ENCODE assay signal across 32 mouse cellular contexts in the genomic region with DNA sequence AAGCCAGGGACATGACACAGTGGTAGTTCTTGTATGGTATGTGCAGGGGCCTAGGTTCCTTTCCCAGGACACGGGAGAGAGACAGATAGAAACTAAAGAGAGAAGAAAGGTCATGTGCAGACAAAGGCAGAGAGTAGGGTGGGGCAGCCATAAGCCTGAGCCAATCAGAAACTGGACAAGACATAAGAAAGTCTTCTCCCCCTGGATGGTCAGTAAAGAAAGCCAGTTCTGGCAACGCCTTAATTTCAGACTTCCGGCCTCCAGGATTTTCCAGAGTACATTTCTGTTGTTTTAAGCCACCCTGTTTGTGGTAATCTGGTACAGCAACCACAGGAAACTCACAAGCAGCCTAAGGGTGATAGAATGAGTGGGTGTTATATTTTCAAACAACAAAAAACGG. TPM values are rescaled to one million over a fixed set of nuclear protein-coding genes. Genes with fewer than 3 reads are reported as not detected.
DNase-seq lines count a peak whose midpoint lies in the region; ATAC-seq and TF ChIP-seq lines count a peak whose summit lies in the region.
"Had no signal": no experiment of that assay in that cellular context is flagged by ENCODE, and none has a peak within 500 bp of the region (broad histone marks: within the 10 kb centered on the region; RNA-seq: fewer than 3 reads in every experiment).

No protein-coding gene starts in this region.

- H3K4me1 ChIP-seq in stomach, embryonic 16.5 days (ENCODE audit: control insufficient read depth, insufficient read depth, low read length): peaks cover 30% of the 10 kb centered on the region
- H3K4me1 ChIP-seq in stomach, postnatal 0 days (replicated peaks; ENCODE audit: control insufficient read depth, insufficient read depth): peaks cover 4% of the 10 kb centered on the region; the same call in 1 of the 2 replicates
- H3K4me1 ChIP-seq in embryonic facial prominence, embryonic 15.5 days: peaks cover 41% of the 10 kb centered on the region
- H3K4me1 ChIP-seq in hindbrain, postnatal 0 days (ENCODE audit: insufficient read depth, low read length): no peaks in the 10 kb centered on the region

- no peak overlapping the region for H3K9ac ChIP-seq in stomach, embryonic 16.5 days (ENCODE audit: low read length)
- no peak overlapping the region for H3K9ac ChIP-seq in stomach, postnatal 0 days (ENCODE audit: low read length)
- H3K9ac ChIP-seq in embryonic facial prominence, embryonic 15.5 days: no peak overlapping the region
- H3K9ac ChIP-seq in hindbrain, postnatal 0 days (replicated peaks; ENCODE audit: low read length): no peak overlapping the region
- H3K9ac ChIP-seq: embryonic facial prominence, embryonic 12.5 days; hindbrain, embryonic 13.5 days; liver, embryonic 12.5 days; liver, postnatal 0 days; midbrain, embryonic 13.5 days; neural tube, embryonic 15.5 days had no signal

- peak overlapping the region; percentile 88; the same call in 1 of the 2 replicates for H3K27ac ChIP-seq in stomach, embryonic 16.5 days (ENCODE audit: low read length)
- no peak overlapping the region for H3K27ac ChIP-seq in stomach, postnatal 0 days (replicated peaks)
- 0 out of 2 replicates have a peak overlapping the region, but pooled peaks have one; percentile 28 for H3K27ac ChIP-seq in embryonic facial prominence, embryonic 15.5 days (replicated peaks)
- no peak overlapping the region for H3K27ac ChIP-seq in hindbrain, postnatal 0 days
- no peak overlapping the region for H3K27ac ChIP-seq in left cerebral cortex, adult 2 months
- H3K27ac ChIP-seq: embryonic facial prominence, embryonic 12.5 days; hindbrain, embryonic 13.5 days; liver, embryonic 12.5 days; macrophage; midbrain, embryonic 13.5 days; neural tube, embryonic 15.5 days had no signal

- peaks cover 5% of the 10 kb centered on the region; the same call in 1 of the 2 replicates for H3K36me3 ChIP-seq in stomach, embryonic 16.5 days (ENCODE audit: control insufficient read depth, insufficient read depth, low read length)
- H3K36me3 ChIP-seq in stomach, postnatal 0 days (ENCODE audit: control insufficient read depth, insufficient read depth, low read length): no peaks in the 10 kb centered on the region
- peaks cover 26% of the 10 kb centered on the region for H3K36me3 ChIP-seq in embryonic facial prominence, embryonic 15.5 days
- no peaks in the 10 kb centered on the region; the same call in 1 of the 2 replicates for H3K36me3 ChIP-seq in hindbrain, postnatal 0 days (ENCODE audit: insufficient read depth, low read length)
- H3K36me3 ChIP-seq: liver, embryonic 12.5 days; neural tube, embryonic 15.5 days had no signal

- ATAC-seq in stomach, embryonic 16.5 days (ENCODE audit: insufficient read depth, low FRiP score): no peak
- no peak for ATAC-seq in stomach, postnatal 0 days (ENCODE audit: low FRiP score, low TSS enrichment)
- no peak for ATAC-seq in embryonic facial prominence, embryonic 15.5 days (ENCODE audit: insufficient number of reproducible peaks, low FRiP score, low TSS enrichment, low read depth)
- ATAC-seq in hindbrain, postnatal 0 days: no peak
- ATAC-seq: forebrain, embryonic 16.5 days; inflammation-experienced regulatory T-cells, adult 6 months; liver, embryonic 12.5 days; liver, postnatal 0 days; midbrain, embryonic 13.5 days had no signal

- no peak for TF ChIP-seq EP300 in stomach, postnatal 0 days (optimal IDR thresholded peaks at IDR 0.05)

- TF ChIP-seq CTCF in stomach, postnatal 0 days (IDR thresholded peaks at IDR 0.05; ENCODE audit: low read depth): no peak
- TF ChIP-seq CTCF in hindbrain, postnatal 0 days (IDR thresholded peaks at IDR 0.05; ENCODE audit: low read depth): no peak
- TF ChIP-seq CTCF in left cerebral cortex, adult 2 months (IDR thresholded peaks at IDR 0.05): no peak

- intact Hi-C loops in heart, postnatal 14 days (cut with DNase I): loop anchor here (5.0 kb wide), 1 partner anchor 46 kb away; no protein-coding TSS in a partner anchor
- intact Hi-C loops in left cerebral cortex, adult 2 months (cut with DNase I): no loop called here

- DNase-seq in heart, adult 11 months: peak; percentile 90
- DNase-seq in heart, postnatal 14 days: no peak
- no peak for DNase-seq in stomach, postnatal 0 days (ENCODE audit: low spot score)
- no peak for DNase-seq in hindbrain, postnatal 0 days (ENCODE audit: low spot score)
- DNase-seq in left cerebral cortex, adult 2 months (ENCODE audit: extremely low spot score in 1 of 2, low spot score in 2 of 2): no peak
- DNase-seq: adrenal gland, postnatal 10 days; cerebellum, adult 11 months; cerebellum, adult 9-10 months; cerebellum, postnatal 36 days; gastrocnemius, postnatal 10 days; kidney, adult 11 months; kidney, postnatal 14 days; left cerebral cortex, postnatal 4 days; liver, postnatal 0 days; retina, postnatal 1 day; right cerebral cortex, postnatal 14 days; thymus, postnatal 25 days had no signal

- H3K4me3 ChIP-seq in stomach, embryonic 16.5 days (replicated peaks; ENCODE audit: low read length): no peak overlapping the region
- no peak overlapping the region for H3K4me3 ChIP-seq in stomach, postnatal 0 days (ENCODE audit: low read depth, low read length)
- no peak overlapping the region for H3K4me3 ChIP-seq in embryonic facial prominence, embryonic 15.5 days (replicated peaks)
- H3K4me3 ChIP-seq in hindbrain, postnatal 0 days (ENCODE audit: low read length): no peak overlapping the region
- H3K4me3 ChIP-seq in left cerebral cortex, adult 2 months: no peak overlapping the region
- H3K4me3 ChIP-seq: embryonic facial prominence, embryonic 12.5 days; erythroblast, embryonic 14.5 days; hindbrain, embryonic 13.5 days; liver, embryonic 12.5 days; midbrain, embryonic 13.5 days; neural tube, embryonic 15.5 days had no signal

- H3K9me3 ChIP-seq in stomach, embryonic 16.5 days (replicated peaks; ENCODE audit: control insufficient read depth, low read length): no peaks in the 10 kb centered on the region
- no peaks in the 10 kb centered on the region for H3K9me3 ChIP-seq in stomach, postnatal 0 days (ENCODE audit: control insufficient read depth, low read length)
- no peaks in the 10 kb centered on the region for H3K9me3 ChIP-seq in embryonic facial prominence, embryonic 15.5 days (replicated peaks)
- H3K9me3 ChIP-seq in hindbrain, postnatal 0 days (ENCODE audit: low read length): no peaks in the 10 kb centered on the region
- H3K9me3 ChIP-seq: embryonic facial prominence, embryonic 12.5 days; hindbrain, embryonic 13.5 days; liver, embryonic 12.5 days; midbrain, embryonic 13.5 days; neural tube, embryonic 15.5 days had no signal

- H3K27me3 ChIP-seq in stomach, embryonic 16.5 days (ENCODE audit: control insufficient read depth, insufficient read depth, low read length): no peaks in the 10 kb centered on the region
- H3K27me3 ChIP-seq in stomach, postnatal 0 days (ENCODE audit: control insufficient read depth, insufficient read depth, low read length): no peaks in the 10 kb centered on the region
- no peaks in the 10 kb centered on the region for H3K27me3 ChIP-seq in embryonic facial prominence, embryonic 15.5 days
- H3K27me3 ChIP-seq in hindbrain, postnatal 0 days (ENCODE audit: insufficient read depth, low read length): no peaks in the 10 kb centered on the region
- H3K27me3 ChIP-seq: embryonic facial prominence, embryonic 12.5 days; hindbrain, embryonic 13.5 days; midbrain, embryonic 13.5 days; neural tube, embryonic 15.5 days had no signal

- 0 out of 2 replicates have a peak overlapping the region, but pooled peaks have one; percentile 94 for H3K4me2 ChIP-seq in stomach, embryonic 16.5 days (ENCODE audit: low read depth, low read length)
- no peak overlapping the region for H3K4me2 ChIP-seq in stomach, postnatal 0 days (replicated peaks; ENCODE audit: low read depth)
- no peak overlapping the region for H3K4me2 ChIP-seq in embryonic facial prominence, embryonic 15.5 days (replicated peaks)
- no peak overlapping the region for H3K4me2 ChIP-seq in hindbrain, postnatal 0 days (ENCODE audit: low read depth, low read length)
- H3K4me2 ChIP-seq: embryonic facial prominence, embryonic 12.5 days; heart, embryonic 11.5 days; hindbrain, embryonic 13.5 days; liver, embryonic 12.5 days had no signal

- WGBS in stomach, embryonic 16.5 days: 63% methylated on average over 4 of the region's 4 CpGs
- 51% methylated on average over 4 of the region's 4 CpGs for WGBS in stomach, postnatal 0 days
- WGBS in embryonic facial prominence, embryonic 15.5 days: 64% methylated on average over 4 of the region's 4 CpGs
- 62% methylated on average over 4 of the region's 4 CpGs for WGBS in hindbrain, postnatal 0 days

RNA-seq across cellular contexts. Expression of gene Notch3, which starts 5.8 kb away (rescaled TPM):
- total RNA-seq in heart, postnatal 14 days (2021): 10 to 100 TPM; 43.3 to 44.2 TPM
- 12.1 and 14.5 TPM in 2 replicates for polyA plus RNA-seq in stomach, embryonic 16.5 days (2015; fragmentation: Nextera tagmentation; extraction: Ambion mirVana)
- polyA plus RNA-seq in stomach, postnatal 0 days (2015; fragmentation: Nextera tagmentation; extraction: Ambion mirVana): 3.9 and 4.0 TPM in 2 replicates
- polyA plus RNA-seq in embryonic facial prominence, embryonic 15.5 days (2015; fragmentation: Nextera tagmentation; extraction: Ambion mirVana): 18.3 and 19.4 TPM in 2 replicates
- total RNA-seq in hindbrain, postnatal 0 days (2014; rRNA removed): 56.3 and 68.1 TPM in 2 replicates
- 5.8 and 6.5 TPM in 2 replicates for polyA plus RNA-seq in hindbrain, postnatal 0 days (2015; fragmentation: Nextera tagmentation; extraction: Ambion mirVana)
- 1 to 10 TPM; 7.1 to 7.8 TPM for total RNA-seq in left cerebral cortex, adult 2 months (2021)
- total RNA-seq: megakaryocyte-erythroid progenitor cell, adult 5-6 weeks; monocyte, adult 5-6 weeks had no signal
- polyA plus RNA-seq: erythroblast, embryonic 14.5 days; inflammation-experienced regulatory T-cells, adult 6 months; macrophage had no signal

RNA-seq across cellular contexts. Expression of gene Ephx3, which starts 28.5 kb away (rescaled TPM):
- under 1 TPM; 0.88 to 0.95 TPM for total RNA-seq in heart, postnatal 14 days (2021)
- 14.4 and 25.3 TPM in 2 replicates for polyA plus RNA-seq in stomach, embryonic 16.5 days (2015; fragmentation: Nextera tagmentation; extraction: Ambion mirVana)
- 45.6 and 48.8 TPM in 2 replicates for polyA plus RNA-seq in stomach, postnatal 0 days (2015; fragmentation: Nextera tagmentation; extraction: Ambion mirVana)
- 10.3 and 11.9 TPM in 2 replicates for polyA plus RNA-seq in embryonic facial prominence, embryonic 15.5 days (2015; fragmentation: Nextera tagmentation; extraction: Ambion mirVana)
- total RNA-seq in hindbrain, postnatal 0 days (2014; rRNA removed): 0.31 and 0.61 TPM in 2 replicates
- 0.48 TPM in 2 replicates for polyA plus RNA-seq in hindbrain, postnatal 0 days (2015; fragmentation: Nextera tagmentation; extraction: Ambion mirVana)
- under 1 TPM; 0.28 to 0.29 TPM for total RNA-seq in left cerebral cortex, adult 2 months (2021)
- total RNA-seq: megakaryocyte-erythroid progenitor cell, adult 5-6 weeks; monocyte, adult 5-6 weeks had no signal
- polyA plus RNA-seq: erythroblast, embryonic 14.5 days; forebrain, embryonic 16.5 days; heart, embryonic 11.5 days; kidney, embryonic 14.5 days; liver, postnatal 0 days; macrophage had no signal

Comparison
In these comparisons a context has a peak if more than half of its experiments do, and no peak if none do; other contexts are left out.
1. H3K27ac ChIP-seq: peak in stomach, embryonic 16.5 days (single experiment) and embryonic facial prominence, embryonic 15.5 days (single experiment); none in stomach, postnatal 0 days (single experiment), hindbrain, postnatal 0 days (single experiment) and left cerebral cortex, adult 2 months (single experiment).